Mouse (Mus musculus) megakaryocyte, embryonic 14.5 days (primary cell): ENCODE measurements around the gene Gm37240. TPM values are rescaled to one million over a fixed set of nuclear protein-coding genes. Genes with fewer than 3 reads are reported as not detected.

Experiments used
- H3K27me3 ChIP-seq: replicated peaks from 2 replicates; pipeline ENCODE3; 2012; ENCODE audit warnings: inconsistent platforms
- H3K36me3 ChIP-seq: replicated peaks from 2 replicates; pipeline ENCODE3; 2012; ENCODE audit warnings: low read length, inconsistent platforms, mixed read lengths
- H3K4me1 ChIP-seq: 2 replicates; pipeline ENCODE4 v1.6.1; 2012; ENCODE audit warnings: inconsistent platforms
- H3K4me3 ChIP-seq: replicated peaks from 2 replicates; pipeline ENCODE3; 2012; ENCODE audit warnings: moderate library complexity, mild to moderate bottlenecking, inconsistent platforms
- H3K9me3 ChIP-seq: 2 replicates; pipeline ENCODE4 v1.6.1; 2012; ENCODE audit warnings: inconsistent platforms
- FLI1 ChIP-seq: IDR thresholded peaks from 2 replicates; pipeline ENCODE4 v1.6.1; 2012; ENCODE audit warnings: low read length, inconsistent platforms, mixed read lengths
- GATA1 ChIP-seq: IDR thresholded peaks from 3 replicates; pipeline ENCODE4 v1.6.1; 2012; ENCODE audit warnings: mixed read lengths, low read length, inconsistent platforms, borderline replicate concordance
- polyA plus RNA-seq: library from polyadenylated mRNA; stranded (reverse); fragments of >175 nt; gene quantifications from 2 replicates; pipeline ENCODE4 v1.2.3, GENCODE M21; 2012; ENCODE audit warnings: low replicate concordance; ENCODE audit not compliant: insufficient read depth

Gene Gm37240
- polyA plus RNA-seq, 1 experiment: not detected

DNA sequence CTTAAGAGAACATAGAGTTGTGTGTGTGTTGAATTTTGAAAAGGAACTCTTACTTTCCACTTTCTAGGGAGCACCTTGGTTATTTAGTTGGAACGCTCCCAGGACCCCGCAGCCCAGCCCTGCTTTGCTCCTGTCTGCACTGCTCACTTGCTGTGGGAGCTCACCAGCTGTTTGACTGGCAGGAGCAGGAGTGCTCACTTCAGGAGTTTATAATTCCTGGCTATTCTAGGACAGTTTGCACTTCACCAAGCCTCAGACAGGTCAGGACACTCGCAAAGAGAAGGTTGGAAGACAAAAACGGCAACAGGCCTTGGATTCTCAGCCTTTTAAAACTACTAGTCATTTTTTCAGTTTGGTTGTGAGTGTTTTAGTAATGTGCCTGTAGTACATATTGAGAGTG, 962.1 kb downstream of the Gm37240 start:
- Histone ChIP-seq H3K36me3 (no peaks in the 10 kb centered on the region), H3K27me3 (no peaks in the 10 kb centered on the region), H3K4me3 (no peak overlapping the region), H3K4me1 (peaks cover 27% of the 10 kb centered on the region), H3K9me3 (no peaks in the 10 kb centered on the region)
- TF ChIP-seq GATA1: no peak
- no peak for TF ChIP-seq FLI1

DNA sequence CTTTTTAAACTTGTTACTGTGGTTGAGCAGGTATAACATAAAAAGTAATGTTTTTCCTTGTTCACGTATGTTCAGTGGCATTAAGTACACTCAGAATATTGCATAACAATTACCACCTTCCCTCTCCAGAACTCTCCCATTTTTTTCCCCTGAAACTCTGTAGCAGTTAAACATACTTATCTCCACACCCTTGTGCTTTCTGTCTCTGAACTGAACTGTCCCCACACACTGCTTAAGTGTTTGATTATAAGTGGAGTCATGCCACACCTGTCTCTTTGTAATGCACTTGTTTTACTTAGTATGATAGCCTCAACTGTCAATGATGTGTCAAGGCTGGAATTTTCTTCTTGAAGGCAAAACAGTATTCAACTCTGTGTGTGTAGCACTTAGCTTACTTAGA, 963.6 kb downstream of the Gm37240 start:
- TF ChIP-seq FLI1 (no peak), GATA1 (no peak)
- Histone ChIP-seq H3K4me1 (peaks cover 27% of the 10 kb centered on the region), H3K36me3 (no peaks in the 10 kb centered on the region), H3K4me3 (no peak overlapping the region), H3K27me3 (no peaks in the 10 kb centered on the region), H3K9me3 (no peaks in the 10 kb centered on the region)

DNA sequence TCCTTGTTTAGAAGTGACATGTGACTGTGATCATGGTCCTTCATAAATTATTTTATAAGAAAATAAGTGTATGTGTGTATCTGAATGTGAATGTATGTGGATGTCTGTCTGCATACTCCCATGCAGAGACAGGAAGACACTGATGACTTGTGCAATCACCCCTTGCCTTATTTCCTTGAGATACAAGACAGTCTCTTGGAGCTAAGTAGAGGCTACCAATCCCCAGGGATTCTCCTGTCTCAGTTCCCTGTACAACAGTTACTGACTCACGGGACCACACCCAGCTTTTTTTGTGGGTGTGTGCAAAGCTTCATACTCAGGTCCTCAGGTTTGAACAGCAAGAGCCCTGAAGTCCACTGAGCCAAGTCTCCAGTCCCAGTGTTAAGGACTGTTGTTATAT, 964.1 kb downstream of the Gm37240 start:
- no peaks in the 10 kb centered on the region for H3K36me3 ChIP-seq
- no peaks in the 10 kb centered on the region for H3K27me3 ChIP-seq
- TF ChIP-seq GATA1 (no peak), FLI1 (no peak)
- H3K4me1 ChIP-seq: peaks cover 31% of the 10 kb centered on the region
- H3K4me3 ChIP-seq: no peak overlapping the region
- H3K9me3 ChIP-seq: no peaks in the 10 kb centered on the region

DNA sequence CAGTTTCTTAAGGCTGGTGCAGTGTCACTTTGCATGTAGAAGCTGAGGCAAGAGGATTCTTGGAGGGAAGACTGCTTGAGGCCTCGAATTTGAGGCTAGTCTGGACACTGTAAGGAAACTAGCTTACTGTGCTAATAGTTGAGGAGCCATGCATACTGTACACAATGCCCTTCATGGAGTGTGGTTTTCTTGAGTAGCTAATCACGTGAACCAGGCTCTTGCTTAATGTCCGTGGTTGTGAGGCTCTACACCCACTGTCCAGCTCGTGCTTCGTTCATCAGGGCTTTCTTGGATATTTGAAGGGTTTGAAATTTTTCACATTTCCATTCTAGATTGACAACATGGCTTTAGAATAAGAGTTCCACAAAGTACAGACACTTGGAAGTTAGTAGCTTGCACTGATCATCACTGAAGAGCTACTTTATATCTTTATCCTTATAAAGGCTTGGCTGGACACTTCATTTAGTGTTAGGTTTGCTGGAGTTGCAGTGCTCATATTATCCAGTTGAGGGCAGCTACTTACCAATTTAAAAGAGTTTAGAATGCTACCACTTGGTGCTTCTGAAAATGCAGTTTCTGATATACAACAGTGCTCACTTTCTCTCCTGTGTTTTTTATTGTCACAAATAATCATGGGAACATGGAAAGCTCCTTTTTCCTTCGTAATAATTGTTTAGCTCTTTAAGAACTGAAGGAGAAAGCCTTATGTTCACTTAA, 965.5 kb downstream of the Gm37240 start:
- H3K9me3 ChIP-seq: no peaks in the 10 kb centered on the region
- no peaks in the 10 kb centered on the region for H3K36me3 ChIP-seq
- no peaks in the 10 kb centered on the region for H3K27me3 ChIP-seq
- no peak for TF ChIP-seq FLI1
- no peak for TF ChIP-seq GATA1
- H3K4me1 ChIP-seq: peaks cover 35% of the 10 kb centered on the region
- peak overlapping the region; percentile 62 for H3K4me3 ChIP-seq

DNA sequence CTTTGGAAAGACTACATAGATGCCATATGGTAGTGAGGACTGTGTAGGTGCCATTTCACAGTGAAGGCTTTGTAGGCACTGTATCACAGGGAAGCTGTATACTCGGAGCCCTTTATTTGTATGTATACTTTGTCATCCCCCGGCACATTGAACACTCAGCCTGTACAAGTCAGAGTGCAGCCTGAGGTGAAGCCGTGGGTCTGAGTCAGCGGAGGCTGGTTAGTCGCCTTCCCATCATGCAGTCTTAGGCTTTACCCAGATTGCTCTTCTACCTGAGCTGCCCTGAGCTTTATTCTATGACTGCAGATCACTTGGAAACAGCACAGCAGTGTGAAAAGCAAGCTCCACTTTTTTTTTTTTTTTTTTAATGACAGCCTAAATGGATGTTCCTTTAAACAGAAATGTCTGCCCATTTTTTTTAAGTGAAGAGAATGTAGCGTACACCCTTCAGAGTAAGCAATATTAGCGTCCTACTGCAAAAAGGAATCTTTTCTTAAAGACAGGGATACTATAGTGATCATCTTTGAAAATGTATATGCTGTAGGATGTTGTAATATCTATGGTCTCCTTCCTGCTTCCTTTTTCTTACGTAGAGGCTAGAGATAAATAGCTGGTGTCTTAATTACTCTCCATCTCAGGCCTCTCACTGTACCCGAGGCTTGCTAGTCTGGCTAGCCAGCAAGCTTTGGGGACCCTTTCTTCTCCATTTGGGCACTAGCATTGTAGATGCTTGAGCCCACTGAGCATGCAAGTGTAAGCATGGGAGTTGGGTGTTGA, 969.2 kb downstream of the Gm37240 start:
- Histone ChIP-seq H3K4me3 (no peak overlapping the region), H3K36me3 (peaks cover 3% of the 10 kb centered on the region), H3K4me1 (peaks cover 33% of the 10 kb centered on the region), H3K27me3 (no peaks in the 10 kb centered on the region), H3K9me3 (no peaks in the 10 kb centered on the region)
- no peak for TF ChIP-seq FLI1
- TF ChIP-seq GATA1: no peak

DNA sequence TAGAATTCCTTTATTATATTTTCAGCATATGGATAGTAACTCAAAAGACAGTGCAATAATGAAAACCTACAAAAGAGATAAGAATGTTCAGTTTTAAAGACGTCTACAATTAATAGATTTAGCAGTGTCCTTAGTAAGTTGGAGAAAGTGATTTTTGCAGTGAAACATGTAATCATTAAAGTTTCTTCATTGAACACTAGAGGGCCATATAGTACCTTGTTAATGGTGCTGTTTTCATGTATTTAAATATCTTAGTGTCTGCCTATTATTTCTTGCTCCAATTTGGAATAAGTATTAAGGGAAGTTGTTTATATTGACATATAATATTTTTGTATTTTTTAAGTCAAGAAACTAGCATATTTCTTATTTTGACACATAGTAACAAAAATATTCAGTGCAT, 973.0 kb downstream of the Gm37240 start:
- no peak overlapping the region for H3K4me3 ChIP-seq
- H3K9me3 ChIP-seq: no peaks in the 10 kb centered on the region
- no peak for TF ChIP-seq GATA1
- no peak for TF ChIP-seq FLI1
- H3K4me1 ChIP-seq: peaks cover 22% of the 10 kb centered on the region
- peaks cover 16% of the 10 kb centered on the region for H3K36me3 ChIP-seq
- no peaks in the 10 kb centered on the region for H3K27me3 ChIP-seq

DNA sequence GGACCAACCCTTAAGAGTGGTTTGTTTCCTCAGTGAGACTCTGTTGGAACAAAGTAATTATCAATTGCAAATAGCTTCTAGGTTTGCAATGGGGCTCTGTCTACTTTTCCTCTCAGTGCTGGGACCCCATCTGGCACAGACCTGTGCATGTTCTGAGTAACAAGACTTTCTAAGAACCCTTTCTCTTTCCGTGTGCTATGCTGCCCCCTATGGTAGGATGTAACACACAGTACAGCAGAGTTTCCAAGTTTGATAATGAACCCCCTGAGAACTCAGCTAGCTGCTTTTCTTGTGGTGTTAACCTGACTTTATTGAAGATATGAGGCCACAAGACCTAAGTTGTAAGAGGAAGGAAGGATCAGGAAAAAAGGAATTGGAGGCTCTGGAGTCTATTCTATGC, 980.8 kb downstream of the Gm37240 start:
- TF ChIP-seq GATA1: no peak
- TF ChIP-seq FLI1: no peak
- H3K27me3 ChIP-seq: no peaks in the 10 kb centered on the region
- peaks cover 2% of the 10 kb centered on the region; the same call in 1 of the 2 replicates for H3K4me1 ChIP-seq
- peaks cover 36% of the 10 kb centered on the region for H3K36me3 ChIP-seq
- H3K9me3 ChIP-seq: no peaks in the 10 kb centered on the region
- no peak overlapping the region for H3K4me3 ChIP-seq

DNA sequence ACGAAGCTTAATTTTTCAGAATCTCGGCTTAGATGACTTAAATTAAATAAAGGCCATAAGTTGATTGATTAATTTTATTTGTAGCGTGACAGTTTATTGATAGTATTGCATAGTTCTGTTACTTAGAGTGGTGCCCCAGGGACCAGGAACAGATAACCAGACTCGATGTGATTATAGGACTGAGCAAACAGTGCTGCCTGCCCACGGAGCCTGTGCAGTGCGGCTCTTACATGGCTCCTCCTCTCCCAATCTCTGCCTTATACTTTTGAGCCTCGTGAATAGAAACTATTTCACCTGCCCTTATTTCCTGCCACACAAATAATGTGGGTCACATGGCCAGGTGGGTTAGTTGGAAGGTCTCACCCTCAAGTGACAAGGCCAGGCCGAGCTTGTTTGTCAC, 989.4 kb downstream of the Gm37240 start:
- Histone ChIP-seq H3K4me1 (peaks cover 3% of the 10 kb centered on the region; the same call in 1 of the 2 replicates), H3K9me3 (peaks cover 4% of the 10 kb centered on the region; the same call in 1 of the 2 replicates), H3K4me3 (no peak overlapping the region), H3K36me3 (peaks cover 37% of the 10 kb centered on the region), H3K27me3 (no peaks in the 10 kb centered on the region)
- TF ChIP-seq FLI1: no peak
- TF ChIP-seq GATA1: no peak

DNA sequence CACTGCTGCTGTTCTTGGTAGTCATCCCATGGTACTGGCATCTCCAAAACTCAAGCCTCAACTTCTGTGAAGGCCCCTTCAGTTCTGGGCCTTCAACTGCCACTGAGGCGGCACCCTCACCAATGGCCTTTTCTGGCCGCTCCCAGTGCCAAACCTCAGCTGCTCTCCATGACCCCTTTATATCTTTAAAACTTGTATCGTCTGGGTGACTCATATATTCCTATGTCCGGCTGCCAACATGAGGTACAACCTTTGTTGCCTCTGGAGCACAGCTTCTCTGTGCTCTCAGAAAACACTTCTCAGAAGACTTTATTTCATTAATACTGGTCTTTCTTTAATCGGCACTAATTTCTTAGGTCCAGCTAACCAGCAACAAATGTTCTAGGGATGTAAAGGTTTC, 996.3 kb downstream of the Gm37240 start:
- Histone ChIP-seq H3K4me3 (no peak overlapping the region), H3K4me1 (peaks cover 12% of the 10 kb centered on the region), H3K9me3 (peaks cover 4% of the 10 kb centered on the region; the same call in 1 of the 2 replicates), H3K27me3 (no peaks in the 10 kb centered on the region), H3K36me3 (peaks cover 37% of the 10 kb centered on the region)
- no peak for TF ChIP-seq FLI1

DNA sequence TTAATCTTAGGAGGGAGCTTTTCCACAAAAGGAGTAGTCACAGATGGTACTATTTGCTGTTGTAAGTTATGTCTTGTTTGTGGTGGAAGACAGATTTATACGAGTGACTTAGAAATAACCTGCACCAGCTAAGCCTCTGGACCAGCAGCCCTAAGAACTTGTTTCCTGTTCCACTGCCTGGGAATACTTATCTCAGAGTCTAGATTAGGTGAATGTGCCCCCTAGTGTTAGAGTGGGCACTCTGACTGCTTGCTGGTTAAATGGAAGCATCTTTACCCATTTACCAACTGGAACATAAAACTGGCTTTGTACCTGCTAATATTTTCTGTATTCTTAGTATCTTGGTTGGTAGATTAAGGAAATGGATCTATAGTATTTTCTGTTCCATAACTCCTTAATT, 997.7 kb downstream of the Gm37240 start:
- Histone ChIP-seq H3K27me3 (no peaks in the 10 kb centered on the region), H3K4me1 (peaks cover 15% of the 10 kb centered on the region), H3K36me3 (peaks cover 30% of the 10 kb centered on the region), H3K9me3 (peaks cover 4% of the 10 kb centered on the region; the same call in 1 of the 2 replicates), H3K4me3 (no peak overlapping the region)
- TF ChIP-seq FLI1 (no peak), GATA1 (no peak)
